Comparison of ENCODE assay signal across 9 mouse cellular contexts in genomic region chr14:40917632-40918031, GRCm38 (mm10). TPM values are rescaled to one million over a fixed set of nuclear protein-coding genes. Genes with fewer than 3 reads are reported as not detected.
DNase-seq lines count a peak whose midpoint lies in the region; ATAC-seq and TF ChIP-seq lines count a peak whose summit lies in the region.
"Had no signal": no experiment of that assay in that cellular context is flagged by ENCODE, and none has a peak within 500 bp of the region (broad histone marks: within the 10 kb centered on the region; RNA-seq: fewer than 3 reads in every experiment).

No protein-coding gene starts in this region.

- peaks cover 11% of the 10 kb centered on the region for H3K4me1 ChIP-seq in ES-Bruce4 (ENCODE audit: control insufficient read depth, insufficient read depth, low read length)
- H3K4me1 ChIP-seq in forebrain, embryonic 12.5 days = no peaks in the 10 kb centered on the region
- H3K4me1 ChIP-seq in lung, embryonic 14.5 days (ENCODE audit: insufficient read depth) = no peaks in the 10 kb centered on the region
- H3K4me1 ChIP-seq in olfactory bulb, adult 2 months (ENCODE audit: control insufficient read depth, insufficient read depth, low read length) = peaks cover 2% of the 10 kb centered on the region

- H3K4me2 ChIP-seq in forebrain, embryonic 12.5 days = no peak overlapping the region
- no peak overlapping the region for H3K4me2 ChIP-seq in lung, embryonic 14.5 days
- H3K4me2 ChIP-seq: heart, embryonic 15.5 days had no signal

- H3K36me3 ChIP-seq in ES-Bruce4 (ENCODE audit: control insufficient read depth, insufficient read depth, low read length, poor library complexity, severe bottlenecking) = 0 out of 2 replicates have a peak, but pooled peaks cover 3% of the 10 kb centered on the region
- peaks cover 34% of the 10 kb centered on the region for H3K36me3 ChIP-seq in forebrain, embryonic 12.5 days (replicated peaks)
- H3K36me3 ChIP-seq in lung, embryonic 14.5 days (ENCODE audit: insufficient read depth) = peaks cover 50% of the 10 kb centered on the region

- no peak overlapping the region for H3K9ac ChIP-seq in ES-Bruce4 (ENCODE audit: low read depth, poor library complexity, severe bottlenecking)
- no peak overlapping the region for H3K9ac ChIP-seq in forebrain, embryonic 12.5 days
- H3K9ac ChIP-seq in lung, embryonic 14.5 days = no peak overlapping the region
- H3K9ac ChIP-seq: heart, embryonic 15.5 days had no signal

- peak; percentile 60 for ATAC-seq in forebrain, embryonic 12.5 days (ENCODE audit: low FRiP score)
- peak; percentile 48 to 64; a peak in 2 of 4 replicates for ATAC-seq in hematopoietic stem cell, adult 5-6 weeks (replicated peaks in 1 of 2; ENCODE audit: insufficient read depth in 1 of 2, low FRiP score in 2 of 2, low TSS enrichment in 1 of 2, low read depth in 1 of 2, poor library complexity in 2 of 2, severe bottlenecking in 2 of 2)
- peak; percentile 54 for ATAC-seq in lung, embryonic 14.5 days (ENCODE audit: insufficient read depth)

- no peak overlapping the region for H3K4me3 ChIP-seq in ES-Bruce4 (ENCODE audit: low read depth, low read length)
- no peak overlapping the region for H3K4me3 ChIP-seq in forebrain, embryonic 12.5 days (replicated peaks)
- H3K4me3 ChIP-seq in layer of hippocampus, adult 2 months = no peak overlapping the region
- H3K4me3 ChIP-seq in lung, embryonic 14.5 days (ENCODE audit: low read depth, low read length) = no peak overlapping the region
- H3K4me3 ChIP-seq in olfactory bulb, adult 2 months (ENCODE audit: insufficient read depth, low read depth, low read length) = no peak overlapping the region
- H3K4me3 ChIP-seq: heart, embryonic 15.5 days had no signal

- peak; percentile 74 for DNase-seq in c-Kit-positive CD71-positive TER-119-negative erythroid progenitor cells, embryonic 14.5 days (ENCODE audit: low read depth)
- peak; percentile 78 to 95 for DNase-seq in layer of hippocampus, adult 2 months (ENCODE audit: low spot score in 2 of 2)
- peak; percentile 96 for DNase-seq in lung, embryonic 14.5 days
- DNase-seq in thymus, postnatal 0 days (ENCODE audit: low spot score) = peak; percentile 85

- TF ChIP-seq POLR2A in ES-Bruce4 (IDR thresholded peaks at IDR 0.05; ENCODE audit: insufficient read depth, low read length) = no peak
- no peak for TF ChIP-seq POLR2A in olfactory bulb, adult 2 months (IDR thresholded peaks at IDR 0.05; ENCODE audit: insufficient read depth, low read depth, low read length)

- no peak overlapping the region for H3K27ac ChIP-seq in ES-Bruce4 (ENCODE audit: insufficient read depth, low read length)
- H3K27ac ChIP-seq in forebrain, embryonic 12.5 days = 0 out of 2 replicates have a peak overlapping the region, but pooled peaks have one; percentile 21
- peak overlapping the region; percentile 59; the same call in 1 of the 2 replicates for H3K27ac ChIP-seq in layer of hippocampus, adult 2 months
- H3K27ac ChIP-seq in lung, embryonic 14.5 days (ENCODE audit: low read depth) = no peak overlapping the region
- no peak overlapping the region for H3K27ac ChIP-seq in olfactory bulb, adult 2 months (ENCODE audit: insufficient read depth, low read depth, low read length)
- H3K27ac ChIP-seq: heart, embryonic 15.5 days had no signal

- no peak for TF ChIP-seq EP300 in ES-Bruce4 (IDR thresholded peaks at IDR 0.05; ENCODE audit: insufficient read depth, low read depth, low read length)

- WGBS in forebrain, embryonic 12.5 days = 0% methylated on average over 1 of the region's 1 CpGs
- 0% methylated on average over 1 of the region's 1 CpGs for WGBS in lung, embryonic 14.5 days
- WGBS in olfactory bulb, adult 2 months = 0% methylated on average over 1 of the region's 1 CpGs

- H3K27me3 ChIP-seq in ES-Bruce4 (ENCODE audit: control insufficient read depth, insufficient read depth, low read length, poor library complexity, severe bottlenecking) = no peaks in the 10 kb centered on the region
- H3K27me3 ChIP-seq in forebrain, embryonic 12.5 days = no peaks in the 10 kb centered on the region
- no peaks in the 10 kb centered on the region for H3K27me3 ChIP-seq in lung, embryonic 14.5 days (ENCODE audit: insufficient read depth, low read length)
- H3K27me3 ChIP-seq: heart, embryonic 15.5 days had no signal

- peak; percentile 96 for TF ChIP-seq CTCF in ES-Bruce4 (IDR thresholded peaks at IDR 0.05; ENCODE audit: low read depth, low read length)
- peak; percentile 92 for TF ChIP-seq CTCF in layer of hippocampus, adult 2 months (conservative IDR thresholded peaks at IDR 0.05)
- TF ChIP-seq CTCF in lung, embryonic 14.5 days (IDR thresholded peaks at IDR 0.05; ENCODE audit: low read depth) = peak; percentile 98
- TF ChIP-seq CTCF in olfactory bulb, adult 2 months (IDR thresholded peaks at IDR 0.05; ENCODE audit: insufficient read depth, low read depth, low read length) = peak; percentile 46

- no peaks in the 10 kb centered on the region for H3K9me3 ChIP-seq in ES-Bruce4 (replicated peaks; ENCODE audit: control insufficient read depth, insufficient read depth, low read length, poor library complexity, severe bottlenecking)
- no peaks in the 10 kb centered on the region for H3K9me3 ChIP-seq in forebrain, embryonic 12.5 days
- H3K9me3 ChIP-seq in lung, embryonic 14.5 days (ENCODE audit: low read depth, low read length) = no peaks in the 10 kb centered on the region
- H3K9me3 ChIP-seq: heart, embryonic 15.5 days had no signal

RNA-seq across cellular contexts. Expression of gene Sh2d4b, which starts 24.6 kb away (rescaled TPM):
- 1.7 and 2.6 TPM in 2 replicates for polyA plus RNA-seq in ES-Bruce4 (2011; ENCODE audit: insufficient read depth, insufficient read length, low read depth, missing spikeins)
- polyA plus RNA-seq in forebrain, embryonic 12.5 days (2016; fragmentation: Nextera tagmentation; extraction: Ambion mirVana) = 1.3 and 1.4 TPM in 2 replicates
- 0.35 and 1.1 TPM in 2 replicates for total RNA-seq in hematopoietic stem cell, adult 5-6 weeks (2017)
- total RNA-seq in layer of hippocampus, adult 2 months (2021) = 1 to 10 TPM; 2.0 to 2.1 TPM
- polyA plus RNA-seq in lung, embryonic 14.5 days (2014; fragmentation: Nextera tagmentation; extraction: Ambion mirVana) = 0.74 and 0.79 TPM in 2 replicates
- not detected in 2 replicates for polyA plus RNA-seq in olfactory bulb, adult 2 months (2012; ENCODE audit: insufficient read depth, insufficient read length, low replicate concordance, missing spikeins)
- polyA plus RNA-seq in thymus, postnatal 0 days (2015; fragmentation: Nextera tagmentation; extraction: Ambion mirVana) = 21.4 and 22.4 TPM in 2 replicates

RNA-seq across cellular contexts. Expression of gene Tspan14, which starts 49.0 kb away (rescaled TPM):
- 58.8 and 60.0 TPM in 2 replicates for polyA plus RNA-seq in ES-Bruce4 (2011; ENCODE audit: insufficient read depth, insufficient read length, low read depth, missing spikeins)
- polyA plus RNA-seq in forebrain, embryonic 12.5 days (2016; fragmentation: Nextera tagmentation; extraction: Ambion mirVana) = 82.6 and 90.6 TPM in 2 replicates
- total RNA-seq in hematopoietic stem cell, adult 5-6 weeks (2017) = 57.2 and 76.9 TPM in 2 replicates
- total RNA-seq in layer of hippocampus, adult 2 months (2021) = 10 to 100 TPM; 27.0 to 30.0 TPM
- 104 and 105 TPM in 2 replicates for polyA plus RNA-seq in lung, embryonic 14.5 days (2014; fragmentation: Nextera tagmentation; extraction: Ambion mirVana)
- not detected in 2 replicates for polyA plus RNA-seq in olfactory bulb, adult 2 months (2012; ENCODE audit: insufficient read depth, insufficient read length, low replicate concordance, missing spikeins)
- 58.5 and 65.0 TPM in 2 replicates for polyA plus RNA-seq in thymus, postnatal 0 days (2015; fragmentation: Nextera tagmentation; extraction: Ambion mirVana)

Comparison
In these comparisons a context has a peak if more than half of its experiments do, and no peak if none do; other contexts are left out.
1. H3K27ac ChIP-seq: peak in forebrain, embryonic 12.5 days (single experiment) and layer of hippocampus, adult 2 months (single experiment); none in ES-Bruce4 (single experiment), lung, embryonic 14.5 days (single experiment) and olfactory bulb, adult 2 months (single experiment).
2. CTCF ChIP-seq: peak in every context shown above with its lines; median percentile 98 in lung, embryonic 14.5 days; 96 in ES-Bruce4; 92 in layer of hippocampus, adult 2 months; 46 in olfactory bulb, adult 2 months.
3. RNA of gene Tspan14, which starts 49.0 kb away (polyA plus RNA-seq): 104 to 105 TPM in lung, embryonic 14.5 days, 82.6 to 90.6 TPM in forebrain, embryonic 12.5 days, 58.8 to 60.0 TPM in ES-Bruce4 and 58.5 to 65.0 TPM in thymus, postnatal 0 days; not detected in olfactory bulb, adult 2 months; every median in the first group is over 10 times any median in the second.
4. Peak in every context shown above with its lines, with median percentiles within 50 percentile points of each other: DNase-seq and ATAC-seq.